Mouse (Mus musculus): ENCODE data around the gene Bsn.
"Not testable (repeated sequence)": the region's sequence is repeated elsewhere in the genome, so short reads cannot be mapped to it uniquely, and the experiment has no call there.

Gene Bsn

DNA sequence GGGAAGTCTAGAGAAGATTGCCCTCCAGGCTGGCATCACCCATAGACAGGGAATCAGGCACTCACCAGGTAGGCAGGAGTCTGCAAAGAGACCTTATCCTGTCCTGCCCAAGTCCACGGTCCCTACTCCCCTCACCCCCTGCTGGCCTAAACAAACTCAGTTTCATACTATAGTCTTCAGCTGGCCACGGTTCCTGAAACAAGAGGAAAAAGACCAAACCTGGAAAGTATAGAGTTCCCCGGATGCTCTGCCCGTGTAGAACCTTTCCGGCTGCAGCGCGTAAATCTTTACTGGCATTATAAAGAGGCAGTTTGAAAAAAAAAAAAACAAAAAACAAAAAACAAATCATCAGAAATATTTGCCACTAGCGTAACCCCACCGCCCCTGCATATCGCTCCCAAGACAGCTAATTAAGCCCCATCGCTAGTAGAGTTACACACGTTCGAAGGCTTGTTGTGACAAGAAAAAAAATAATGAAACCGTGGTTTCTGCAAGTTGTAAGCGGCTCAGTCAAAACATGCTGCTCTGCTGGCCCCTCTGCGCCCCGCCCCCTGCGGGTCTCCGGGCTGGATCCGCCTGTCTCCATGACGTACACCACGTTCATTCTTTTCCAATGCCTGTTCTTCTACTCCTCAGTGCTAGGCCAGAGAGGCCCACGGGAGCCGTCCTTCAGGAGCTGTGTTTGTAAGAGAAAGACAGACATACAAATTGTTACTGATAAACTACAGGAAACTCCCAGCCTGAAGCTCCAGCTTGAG, 6.9 kb upstream of the Bsn start:
- DNase-seq (ENCODE audit: low spot score in 2 of 2): no peak

- not testable (repeated sequence) for DNase-seq (ENCODE audit: low spot score in 2 of 2)
These were observed 6.0 kb upstream of the Bsn start for GRCm38 (mm10) chr9:108196222-108196621.

DNA sequence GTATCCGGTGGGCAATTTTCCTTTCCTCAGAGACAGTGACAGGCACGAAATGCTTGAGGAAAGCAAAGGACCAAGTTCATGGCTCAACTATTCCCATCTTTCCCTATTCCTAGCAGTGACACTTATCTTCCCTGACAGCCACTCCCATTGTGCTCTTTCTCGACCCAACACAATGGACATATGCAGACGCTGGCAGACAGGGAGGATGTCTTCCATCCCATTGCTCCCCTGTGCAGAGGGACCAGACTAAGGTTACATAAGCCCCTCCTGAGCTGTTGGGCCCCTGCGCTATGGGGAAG, 747 bp downstream of the Bsn start:
- no peak for DNase-seq (ENCODE audit: low spot score in 2 of 2)

DNA sequence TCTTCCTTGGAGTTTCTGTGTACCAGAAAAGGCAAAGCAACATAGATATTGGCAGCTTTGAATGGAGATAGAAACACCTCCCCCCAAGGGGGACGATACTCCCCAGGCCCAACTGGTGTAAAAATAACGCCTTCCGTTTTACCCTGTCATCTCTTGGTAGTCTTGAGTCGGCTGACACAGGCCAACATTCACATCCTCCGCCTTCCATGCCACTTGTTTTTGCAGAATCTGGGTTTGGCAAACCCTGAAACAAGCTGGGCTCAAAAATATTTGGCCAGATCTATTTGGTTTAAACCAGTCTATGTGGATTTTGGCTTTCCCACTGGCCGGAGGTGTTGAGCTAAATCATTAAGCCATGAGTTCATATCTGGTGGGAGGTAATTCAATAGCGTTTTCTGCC, 1.2 kb downstream of the Bsn start:
- DNase-seq (ENCODE audit: low spot score in 2 of 2): no peak

DNA sequence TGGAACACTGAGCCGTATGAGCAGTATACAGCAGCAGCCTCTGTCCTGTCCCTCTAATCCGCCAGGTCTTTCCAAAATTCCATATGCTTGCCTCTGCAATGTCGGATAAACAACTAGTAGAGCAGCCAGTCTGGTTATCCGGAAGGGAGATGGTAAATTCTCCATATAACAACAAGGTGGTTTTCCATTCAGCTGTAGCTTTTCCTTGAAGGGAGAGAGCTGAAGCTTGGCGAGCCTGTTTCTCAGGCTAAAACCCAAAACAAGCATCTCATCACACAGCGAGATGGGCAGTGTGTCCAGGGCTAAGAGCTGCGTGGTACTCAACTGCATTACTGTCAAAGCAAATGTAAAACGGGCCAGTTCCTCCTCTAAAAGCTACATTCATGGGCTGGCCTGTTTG, 1.7 kb downstream of the Bsn start:
- DNase-seq (ENCODE audit: low spot score in 2 of 2): no peak

- DNase-seq (ENCODE audit: low spot score in 2 of 2): no peak
These were observed 2.6 kb downstream of the Bsn start for GRCm38 (mm10) chr9:108187616-108188015.

- no peak for DNase-seq (ENCODE audit: low spot score in 2 of 2)
These were observed 4.4 kb downstream of the Bsn start for GRCm38 (mm10) chr9:108185786-108186185.

GRCm38 (mm10) chr9:108183531-108183994, 6.6 kb downstream of the Bsn start:
- no peak for DNase-seq (ENCODE audit: low spot score in 2 of 2)

- no peak for DNase-seq (ENCODE audit: low spot score in 2 of 2)
These were observed 7.2 kb downstream of the Bsn start for GRCm38 (mm10) chr9:108182806-108183506.

GRCm38 (mm10) chr9:108178391-108178790, 11.8 kb downstream of the Bsn start:
- DNase-seq (ENCODE audit: low spot score in 2 of 2): no peak

DNA sequence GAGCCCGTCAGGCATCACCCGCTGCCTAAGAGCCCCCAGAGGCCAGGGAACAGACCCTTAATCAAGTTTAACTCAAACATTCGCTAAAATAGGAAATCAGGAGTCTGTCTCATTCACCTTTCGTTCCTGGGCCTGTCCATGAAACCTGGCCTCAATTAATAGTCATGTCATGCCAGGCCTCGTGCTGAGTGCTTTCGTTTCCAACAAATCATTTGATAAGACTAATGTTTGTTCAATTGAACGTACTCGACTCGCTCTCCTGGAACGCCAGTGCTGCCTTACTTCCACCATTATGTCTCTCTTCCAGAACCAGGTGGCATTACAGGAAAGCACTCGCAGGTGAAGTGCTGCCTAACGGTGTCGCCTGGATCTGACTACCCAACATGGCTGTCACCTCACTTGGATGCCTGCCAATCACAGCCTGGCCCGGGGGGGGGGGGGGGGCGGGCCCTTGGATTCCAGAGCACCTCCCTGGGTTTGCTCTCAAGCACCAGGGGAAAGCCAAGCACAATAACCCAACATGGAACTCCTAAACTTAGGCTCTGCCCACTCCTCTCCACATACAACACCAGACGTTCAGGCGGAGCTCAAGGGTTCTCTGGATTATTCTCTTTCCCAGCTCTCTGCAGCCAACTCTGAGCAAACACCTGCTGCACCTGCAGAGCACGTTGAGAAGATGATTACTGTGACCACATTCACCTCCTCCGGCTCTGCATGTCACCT, 14.9 kb downstream of the Bsn start:
- no peak for DNase-seq (ENCODE audit: low spot score in 2 of 2)

GRCm38 (mm10) chr9:108172777-108173350, 17.3 kb downstream of the Bsn start:
- DNase-seq (ENCODE audit: low spot score in 2 of 2): no peak

- no peak for DNase-seq (ENCODE audit: low spot score in 2 of 2)
These were observed 20.4 kb downstream of the Bsn start for GRCm38 (mm10) chr9:108169751-108170150.

DNA sequence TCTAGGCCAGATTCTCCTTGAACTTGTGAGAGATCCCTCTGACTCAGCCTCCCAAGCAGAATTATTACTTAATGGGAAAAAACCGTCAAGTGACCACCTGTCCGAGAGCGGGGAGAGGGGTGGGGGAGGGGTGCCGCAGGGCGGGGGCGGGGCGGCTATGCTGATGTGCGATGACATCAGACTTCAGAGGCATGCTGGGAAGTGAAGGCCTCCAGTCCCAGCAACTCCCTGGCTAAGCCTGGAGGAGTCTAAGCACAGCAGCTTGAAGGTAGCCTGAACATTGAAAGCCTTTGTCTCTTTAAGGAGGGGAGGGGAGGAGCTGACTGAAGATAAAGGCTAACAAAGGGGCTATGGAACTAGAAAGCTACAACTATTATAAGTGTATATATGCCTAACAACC, 25.0 kb downstream of the Bsn start:
- no peak for DNase-seq (ENCODE audit: low spot score in 2 of 2)

DNA sequence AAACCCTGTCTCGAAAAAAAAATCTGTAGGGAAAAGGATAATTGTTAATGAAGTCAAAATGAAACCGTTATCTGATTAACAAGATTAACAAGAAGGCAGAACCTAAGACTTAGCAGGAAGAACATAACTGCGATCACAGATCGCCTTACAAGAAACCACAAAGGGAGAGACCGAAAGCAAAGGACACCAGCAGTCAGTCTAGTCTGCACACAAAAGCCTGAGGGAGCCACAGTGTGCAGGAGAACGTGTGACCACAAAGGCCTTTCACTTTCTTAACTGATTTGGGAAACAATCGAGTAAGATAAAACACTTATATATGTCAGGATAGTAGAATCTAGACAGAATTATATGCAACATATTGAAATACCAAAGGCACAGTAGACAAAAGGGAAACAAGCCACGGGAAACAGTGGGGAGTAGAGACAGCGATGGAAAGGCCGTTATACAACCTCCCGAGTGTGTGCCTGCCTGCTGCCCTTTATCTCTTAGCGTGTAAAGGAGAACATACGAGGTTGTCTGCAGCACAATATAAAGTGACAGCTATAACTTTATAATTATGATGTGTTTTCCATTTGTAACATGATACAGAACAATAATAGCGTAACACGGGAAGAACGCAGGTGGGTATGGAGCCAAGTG, 26.4 kb downstream of the Bsn start:
- DNase-seq (ENCODE audit: low spot score in 2 of 2): no peak

GRCm38 (mm10) chr9:108157891-108158290, 32.3 kb downstream of the Bsn start:
- no peak for DNase-seq (ENCODE audit: low spot score in 2 of 2)

- no peak for DNase-seq (ENCODE audit: low spot score in 2 of 2)
These were observed 32.7 kb downstream of the Bsn start for GRCm38 (mm10) chr9:108157451-108157850.

DNA sequence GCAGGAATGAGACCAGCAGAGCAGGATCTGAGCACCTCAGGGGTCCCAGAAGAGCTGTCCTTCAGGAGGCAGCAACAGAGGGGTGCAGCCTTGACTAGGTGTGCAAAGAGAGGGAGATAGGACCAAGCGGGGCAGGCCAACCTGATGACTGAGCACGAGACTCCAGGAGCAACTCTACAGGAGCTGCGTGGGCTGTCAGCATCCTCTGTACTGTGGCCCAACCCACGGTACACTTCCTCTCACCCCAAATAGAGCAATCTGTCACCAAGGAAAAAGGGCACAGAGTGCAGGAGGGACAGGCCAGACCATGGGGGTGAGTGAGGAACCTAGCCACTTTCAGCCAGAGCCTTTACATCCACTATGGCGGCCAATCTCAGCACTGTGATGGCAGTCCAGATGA, 33.4 kb downstream of the Bsn start:
- no peak for DNase-seq (ENCODE audit: low spot score in 2 of 2)

DNA sequence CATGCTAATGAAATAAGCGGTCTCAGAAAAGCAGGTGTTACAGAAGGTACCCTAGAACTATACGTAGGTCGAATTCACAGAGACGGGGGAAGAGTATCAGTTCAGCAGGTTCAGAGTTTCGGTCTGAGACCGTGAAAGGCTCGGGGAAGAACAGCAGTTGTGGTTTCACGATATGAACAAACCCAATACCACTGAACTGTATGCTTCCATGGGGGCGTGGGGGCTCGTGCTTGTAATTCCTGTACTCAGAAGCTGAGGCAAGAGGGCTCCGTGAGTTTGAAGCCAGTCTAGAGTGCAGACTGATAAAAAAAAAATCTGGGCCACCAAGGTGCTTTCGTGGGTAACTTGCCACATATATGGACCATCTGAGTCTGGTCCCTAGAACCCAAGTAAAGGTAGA, 35.4 kb downstream of the Bsn start:
- no peak for DNase-seq (ENCODE audit: low spot score in 2 of 2)

DNA sequence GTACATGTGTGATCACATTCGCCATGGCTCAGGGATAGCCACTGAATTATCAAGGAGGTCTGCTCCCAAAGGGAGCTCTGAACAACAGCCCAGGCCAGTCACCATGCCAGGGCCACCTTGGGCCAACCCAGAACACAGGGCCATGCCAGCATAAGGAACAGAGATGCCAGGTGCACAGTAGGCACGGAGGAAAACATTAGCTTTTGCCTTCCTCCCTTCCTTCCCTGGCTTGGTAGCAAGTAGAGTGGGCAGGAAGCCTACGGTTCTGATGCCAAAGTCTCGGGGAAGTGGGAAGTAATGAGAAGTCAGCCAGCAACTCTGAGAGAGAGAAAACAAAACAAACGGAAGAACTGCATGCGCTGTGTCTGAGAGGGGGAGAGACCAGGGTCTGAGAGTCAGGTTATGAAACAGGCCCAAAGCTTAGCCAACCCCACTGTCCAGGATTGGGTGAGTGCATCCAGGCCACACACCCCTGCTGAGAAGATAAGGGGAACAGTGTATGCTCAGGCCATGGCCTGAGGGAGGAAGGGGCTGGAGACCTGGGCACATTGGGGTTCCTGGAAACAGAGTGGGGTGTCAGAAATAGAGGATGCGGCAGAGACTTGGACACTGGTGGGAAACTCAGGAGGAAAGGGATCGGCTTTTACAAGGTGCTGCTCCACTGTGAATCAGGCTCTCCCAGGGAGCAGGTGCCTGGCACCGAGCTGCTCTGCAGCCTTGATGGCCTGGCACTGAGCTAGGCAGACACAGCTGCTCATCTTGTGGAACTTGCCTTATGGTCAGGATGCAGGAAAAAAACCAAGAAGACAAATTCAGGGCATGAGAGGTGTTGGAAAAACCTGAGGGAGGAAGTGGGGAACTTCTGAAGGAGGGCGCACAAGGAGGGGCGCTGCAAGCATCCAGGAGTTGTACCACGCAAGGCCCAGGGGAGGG, 36.4 kb downstream of the Bsn start:
- no peak for DNase-seq (ENCODE audit: low spot score in 2 of 2)

DNA sequence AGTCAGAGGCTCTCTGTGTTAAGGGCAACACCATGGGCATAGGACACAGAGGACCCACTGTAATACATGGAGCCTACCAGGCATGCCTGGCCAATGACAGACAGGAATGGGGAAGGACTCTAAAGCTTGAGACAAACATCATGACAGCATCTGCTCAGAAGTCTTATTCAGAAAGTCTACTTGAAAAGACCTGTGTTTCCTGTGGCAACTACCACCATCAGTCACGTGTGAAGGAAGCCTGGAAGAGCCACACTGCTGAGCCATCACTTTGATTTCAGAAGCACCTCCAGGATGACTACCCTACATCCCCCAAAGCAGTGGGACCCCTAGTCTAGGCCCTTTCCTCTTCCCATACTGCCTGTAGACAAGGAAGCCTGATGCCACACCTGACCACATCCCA, 39.7 kb downstream of the Bsn start:
- DNase-seq (ENCODE audit: low spot score in 2 of 2): no peak
